Mouse (Mus musculus) induced T-regulatory cell, adult 2 months (primary cell): ENCODE results near the gene Polr2l.

Experiments used
- DNase-seq: peaks from one replicate; pipeline ENCODE4 v3.0.0-alpha.2; 2012; ENCODE audit warnings: low read depth

Gene Polr2l

DNA sequence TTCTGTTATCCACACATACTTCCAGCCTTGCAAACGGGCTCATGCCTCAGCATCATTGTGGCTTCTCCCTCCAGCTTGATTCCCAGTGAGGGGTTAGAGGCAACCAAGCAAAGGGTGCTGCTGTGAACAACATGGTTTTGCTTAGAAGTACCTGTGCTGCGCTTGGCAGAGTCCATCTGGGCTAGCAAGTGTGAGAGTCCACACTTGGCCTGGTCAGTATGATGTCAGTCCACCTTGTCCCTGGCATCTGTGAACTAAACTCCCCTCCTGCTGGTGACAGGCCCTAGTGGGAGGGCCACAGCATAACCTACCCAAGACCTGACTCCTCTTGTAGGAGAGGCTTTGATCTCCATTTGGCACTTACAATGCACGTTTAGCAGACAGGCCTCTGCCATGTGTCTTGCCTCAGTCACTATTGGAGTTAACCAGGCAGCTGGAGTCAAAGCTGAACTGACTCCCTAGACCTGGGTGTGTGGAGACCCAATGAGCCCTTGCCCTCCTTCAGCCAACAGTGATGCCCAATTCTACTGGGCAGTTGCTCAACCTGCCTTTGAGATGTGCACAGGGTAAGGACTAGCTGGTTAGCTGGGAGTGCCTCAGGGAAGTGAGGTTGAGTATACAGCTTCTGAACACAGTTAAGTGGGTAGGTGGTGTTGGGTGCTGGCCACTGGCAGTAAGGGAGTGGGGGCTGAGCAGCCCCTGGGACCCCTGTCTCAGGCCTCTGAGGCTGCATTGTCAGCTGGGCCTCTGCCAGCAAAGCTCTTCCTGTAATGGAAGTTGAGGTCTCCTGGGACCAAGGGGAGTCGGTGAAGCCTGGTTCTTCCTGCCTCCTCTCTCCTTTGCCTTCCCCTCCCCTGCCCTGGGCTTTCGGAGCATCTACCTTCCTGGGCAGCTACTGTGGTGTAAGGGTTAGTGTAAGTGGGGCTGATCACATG, 9.5 kb upstream of the Polr2l start:
- DNase-seq: no peak

GRCm38 (mm10) chr7:141483114-141483653, 8.3 kb upstream of the Polr2l start:
- no peak for DNase-seq

DNA sequence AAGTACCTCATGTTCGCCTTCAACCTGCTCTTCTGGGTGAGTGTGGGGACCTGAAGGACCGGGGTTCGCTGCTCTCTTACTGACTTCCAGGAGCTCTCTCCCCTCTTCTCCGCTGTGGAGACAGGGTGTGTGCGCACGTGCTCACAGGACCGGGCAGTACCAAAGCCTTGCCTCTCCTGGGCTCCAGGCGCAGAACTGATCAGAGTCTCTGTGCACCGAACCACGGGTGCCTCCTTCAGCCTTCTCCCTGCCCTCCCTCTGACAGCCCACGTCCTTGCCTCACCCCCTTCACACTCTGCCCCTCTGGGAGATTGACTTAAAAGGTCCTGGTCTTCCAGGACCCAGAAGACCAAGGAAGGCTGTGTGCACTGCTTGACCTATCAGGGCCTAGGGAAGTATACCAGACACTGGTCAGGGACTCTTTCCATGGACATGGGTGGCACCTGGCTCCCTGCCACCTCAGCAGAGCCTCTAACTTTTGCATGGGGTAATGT, 7.6 kb upstream of the Polr2l start:
- no peak for DNase-seq

GRCm38 (mm10) chr7:141481498-141482401, 6.8 kb upstream of the Polr2l start:
- peak; percentile 80 for DNase-seq

GRCm38 (mm10) chr7:141480842-141481497, 6.0 kb upstream of the Polr2l start:
- DNase-seq: peak; percentile 92

- DNase-seq: no peak
Measured at GRCm38 (mm10) chr7:141478270-141478748, 3.4 kb upstream of the Polr2l start.

GRCm38 (mm10) chr7:141477578-141478269, 2.8 kb upstream of the Polr2l start:
- DNase-seq: no peak

GRCm38 (mm10) chr7:141476981-141477370, 2.0 kb upstream of the Polr2l start:
- DNase-seq: peak; percentile 44

DNA sequence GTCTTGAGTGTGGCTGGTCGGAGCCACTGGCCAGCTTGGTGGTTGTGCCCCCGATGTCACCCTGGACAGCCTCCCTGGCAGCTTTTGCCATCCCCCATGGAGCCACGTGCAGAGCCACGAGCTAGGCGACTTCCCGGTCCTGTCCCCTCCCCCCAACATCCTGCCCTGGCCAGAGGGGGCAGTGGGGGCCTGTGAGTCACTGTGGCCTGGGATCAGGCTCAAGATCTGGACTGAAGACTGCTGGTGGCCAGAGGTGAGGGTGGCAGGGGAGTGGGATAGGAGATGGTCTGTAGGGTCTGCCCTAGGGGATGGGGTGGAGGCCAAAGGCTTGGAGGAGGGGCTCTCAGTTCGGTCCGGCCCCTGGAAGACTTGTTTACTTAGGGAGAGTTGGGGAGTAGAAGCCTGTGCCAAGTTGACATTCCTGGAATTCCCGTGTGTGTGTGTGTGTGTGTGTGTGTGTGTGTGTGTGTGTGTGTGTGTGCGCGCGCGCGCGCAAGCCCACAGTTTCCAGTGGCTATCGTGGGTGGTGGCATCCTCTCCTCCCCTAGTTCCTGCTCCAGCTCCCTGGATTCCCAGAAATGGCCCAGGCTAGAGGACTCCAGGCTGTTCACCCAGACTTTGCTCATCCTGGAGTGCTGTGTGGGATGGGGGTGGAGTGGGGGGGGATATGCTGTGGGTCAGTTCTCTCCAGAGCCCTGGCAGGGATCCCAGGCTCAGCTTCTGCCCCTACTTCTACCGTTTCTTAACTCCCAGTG, 1.5 kb upstream of the Polr2l start:
- DNase-seq: peak; percentile 54

DNA sequence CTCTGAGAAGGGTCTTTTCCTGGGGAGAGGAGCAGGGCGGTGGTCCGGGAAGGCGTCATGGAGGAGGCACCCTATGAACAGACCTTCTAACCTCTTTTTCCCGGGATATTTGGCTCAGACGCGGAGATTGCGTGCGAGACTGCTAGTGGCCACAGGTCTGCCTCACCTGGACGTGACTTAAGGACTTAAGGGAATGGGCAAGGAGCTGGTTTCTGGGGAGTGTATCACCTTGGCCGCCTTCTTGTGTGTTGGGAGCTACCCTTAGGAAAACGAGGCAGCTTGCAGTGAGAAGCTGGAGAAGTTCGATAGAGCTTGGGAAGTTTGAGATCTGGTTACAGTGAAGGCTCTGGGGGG, 850 bp upstream of the Polr2l start:
- no peak for DNase-seq

- DNase-seq: no peak
Measured at GRCm38 (mm10) chr7:141474160-141474559, 772 bp downstream of the Polr2l start.

- DNase-seq: no peak
Measured at GRCm38 (mm10) chr7:141472763-141473162, 2.2 kb downstream of the Polr2l start.

- no peak for DNase-seq
Measured at GRCm38 (mm10) chr7:141472226-141472625, 2.7 kb downstream of the Polr2l start.

DNA sequence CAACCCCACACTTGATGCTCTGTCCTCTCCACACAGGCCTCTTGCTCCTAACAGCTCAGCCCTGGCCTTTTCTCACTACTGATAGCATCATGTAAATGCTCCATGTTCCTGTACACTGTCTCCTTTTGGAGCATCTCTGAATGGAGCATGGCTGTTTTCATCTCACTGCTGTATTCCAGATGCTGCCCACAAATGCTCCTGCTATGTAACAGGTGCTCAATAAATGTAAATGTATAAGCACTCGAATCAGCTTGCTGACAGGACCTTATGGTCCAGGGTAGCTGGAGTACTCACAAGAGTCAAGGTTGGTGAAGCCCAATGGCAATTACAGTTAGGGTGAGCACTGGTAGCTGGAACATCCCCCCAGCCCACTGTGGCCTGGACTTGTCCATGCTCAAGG, 3.7 kb downstream of the Polr2l start:
- DNase-seq: no peak

DNA sequence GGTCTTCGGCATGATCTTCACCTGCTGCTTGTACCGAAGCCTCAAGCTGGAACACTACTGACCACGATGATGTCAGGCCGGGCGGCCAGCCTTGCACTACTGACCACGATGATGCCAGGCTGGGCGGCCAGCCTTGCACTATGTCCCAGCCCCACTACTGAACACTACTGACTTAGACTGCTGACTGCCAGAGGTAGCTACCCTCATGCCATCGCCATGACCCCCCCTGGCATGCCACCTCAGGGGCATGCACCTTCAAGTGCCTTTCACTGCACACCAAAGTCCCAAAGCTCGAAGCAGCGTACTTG, 4.3 kb downstream of the Polr2l start:
- DNase-seq: no peak

GRCm38 (mm10) chr7:141469901-141470636, 4.9 kb downstream of the Polr2l start:
- no peak for DNase-seq

DNA sequence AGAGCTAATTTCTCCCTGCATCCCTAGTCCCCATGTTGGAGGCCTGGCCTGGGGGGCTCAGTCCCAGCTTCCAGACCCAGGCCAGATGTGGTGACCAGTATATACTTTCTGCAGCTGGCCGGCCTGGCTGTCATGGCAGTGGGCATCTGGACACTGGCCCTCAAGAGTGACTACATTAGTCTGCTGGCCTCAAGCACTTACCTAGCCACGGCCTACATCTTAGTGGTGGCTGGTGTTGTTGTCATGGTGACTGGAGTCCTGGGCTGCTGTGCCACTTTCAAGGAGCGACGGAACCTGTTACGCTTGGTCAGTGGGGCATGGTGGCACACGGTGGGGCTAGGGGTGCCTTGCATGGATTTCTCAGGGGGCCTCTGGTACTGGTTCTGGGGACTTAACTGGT, 5.6 kb downstream of the Polr2l start:
- no peak for DNase-seq

DNA sequence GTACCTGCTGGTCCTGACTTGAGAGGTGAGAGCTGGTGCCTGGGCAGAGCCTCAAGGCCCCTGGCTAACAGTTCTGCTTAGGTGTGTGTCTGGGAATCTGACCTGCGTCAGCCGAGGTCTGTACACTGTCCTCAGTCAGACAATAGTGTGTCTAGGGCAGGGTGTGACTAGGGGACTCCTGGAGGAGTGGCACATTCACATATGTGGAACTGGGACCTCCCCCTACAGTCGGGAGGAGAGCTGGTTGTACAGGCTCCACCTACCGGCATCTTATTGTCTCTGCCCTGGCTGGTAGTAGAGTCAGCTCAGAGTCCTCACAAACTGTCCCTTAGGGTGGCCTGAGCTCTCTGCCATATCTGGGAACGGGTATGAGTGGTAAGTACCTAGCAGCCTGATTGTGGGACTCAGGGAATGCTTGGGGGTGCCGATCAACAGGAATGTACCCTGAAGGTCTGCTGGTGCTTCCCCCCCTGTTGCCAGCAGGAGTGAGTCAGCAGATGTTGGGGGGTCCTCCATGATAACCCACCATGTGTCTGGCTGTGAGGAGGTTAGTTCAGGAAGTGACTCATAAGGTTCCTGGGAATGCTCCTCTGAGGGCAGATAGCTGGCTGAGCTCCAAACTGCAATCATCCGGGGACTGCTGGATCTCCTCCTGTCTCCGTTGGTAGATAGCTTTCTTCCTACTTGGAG, 6.3 kb downstream of the Polr2l start:
- DNase-seq: peak; percentile 75

- DNase-seq: no peak
Measured at GRCm38 (mm10) chr7:141468164-141468521, 6.8 kb downstream of the Polr2l start.
